Mouse (Mus musculus) intestine, embryonic 16.5 days (tissue): Measurements from ENCODE around the gene Plcl1. TPM values are rescaled to one million over a fixed set of nuclear protein-coding genes. Genes with fewer than 3 reads are reported as not detected.

Experiments used
- ATAC-seq: fragments of 200-750 bp; cut with Nextera tagmentation; 2 replicates; pipeline ENCODE4 v1.8.0; 2017; ENCODE audit warnings: moderate TSS enrichment, moderate library complexity
- H3K27ac ChIP-seq: fragments of 300-500 bp; sonication (generic); 2 replicates; pipeline ENCODE4 v1.5.1; 2014; ENCODE audit warnings: mild to moderate bottlenecking, low read length
- H3K27me3 ChIP-seq: fragments of 300-500 bp; sonication (generic); replicated peaks from 2 replicates; pipeline ENCODE4 v1.6.1; 2014; ENCODE audit warnings: low read length, control low read depth, mixed read lengths; ENCODE audit not compliant: control insufficient read depth, insufficient read depth
- H3K36me3 ChIP-seq: fragments of 300-500 bp; sonication (generic); 2 replicates; pipeline ENCODE4 v1.6.1; 2014; ENCODE audit warnings: low read length, control low read depth; ENCODE audit not compliant: control insufficient read depth, insufficient read depth
- H3K4me1 ChIP-seq: fragments of 300-500 bp; sonication (generic); 2 replicates; pipeline ENCODE4 v1.6.1; 2014; ENCODE audit warnings: low read length, control low read depth, mixed read lengths; ENCODE audit not compliant: control insufficient read depth, insufficient read depth
- H3K4me2 ChIP-seq: fragments of 300-500 bp; sonication (generic); 2 replicates; pipeline ENCODE4 v1.6.1; 2014; ENCODE audit warnings: low read depth, low read length, control low read depth
- H3K4me3 ChIP-seq: fragments of 300-500 bp; sonication (generic); 2 replicates; pipeline ENCODE4 v1.5.1; 2014; ENCODE audit warnings: mild to moderate bottlenecking, low read length
- H3K9ac ChIP-seq: fragments of 300-500 bp; sonication (generic); 2 replicates; pipeline ENCODE4 v1.6.1; 2014; ENCODE audit warnings: low read depth, low read length
- H3K9me3 ChIP-seq: fragments of 300-500 bp; sonication (generic); 2 replicates; pipeline ENCODE4 v1.6.1; 2016; ENCODE audit warnings: low read length, control low read depth; ENCODE audit not compliant: control insufficient read depth
- WGBS: fragments of 180-500 bp; shearing (Covaris S2); extraction: QIAGEN DNeasy Blood & Tissue Kit; methylation state at CpG from one replicate; pipeline ENCODE4 v1.1.7; 2014; 5-methylcytosine and 5-hydroxymethylcytosine counted together
- polyA plus RNA-seq: library from polyadenylated mRNA; unstranded; fragments of >200 nt; fragmentation: Nextera tagmentation; extraction: Ambion mirVana; gene quantifications from 2 replicates; pipeline ENCODE4 v1.2.1, GENCODE M21; 2015

The Plcl1 gene
- 1.5 TPM in 2 replicates for polyA plus RNA-seq

- 4% methylated on average over 44 of the region's 51 CpGs for WGBS
Observed at GRCm38 (mm10) chr1:55405272-55406022, at the start of gene Plcl1. TSS of gene Plcl1 (plus strand) at chr1:55405921.

DNA sequence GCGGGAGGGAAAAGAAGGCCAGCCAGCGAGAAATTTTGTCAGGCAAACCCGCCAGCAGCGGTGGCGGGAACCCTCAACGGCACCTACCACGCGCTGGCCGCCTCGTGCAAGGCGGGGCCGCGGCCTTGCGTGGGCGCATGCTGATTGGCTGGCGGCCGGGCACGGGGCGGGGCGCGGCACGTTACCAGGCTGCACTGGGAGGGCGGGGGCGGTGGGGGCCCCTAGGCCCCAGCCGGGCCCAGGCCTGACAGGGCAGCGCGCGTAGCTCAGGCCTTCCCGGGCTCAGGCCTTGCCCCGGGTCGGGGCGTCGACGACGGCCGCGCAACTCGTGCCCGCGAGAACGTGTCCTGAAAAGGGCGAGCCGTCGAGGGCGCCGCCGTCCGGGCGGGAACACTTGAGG is 43.1 kb upstream of the Plcl1 start:
- Histone ChIP-seq H3K27me3 (peaks cover 15% of the 10 kb centered on the region), H3K36me3 (no peaks in the 10 kb centered on the region), H3K9ac (no peak overlapping the region), H3K4me2 (peak overlapping the region; percentile 70), H3K9me3 (peaks cover 7% of the 10 kb centered on the region), H3K27ac (no peak overlapping the region), H3K4me1 (peaks cover 4% of the 10 kb centered on the region; the same call in 1 of the 2 replicates), H3K4me3 (peak overlapping the region; percentile 59)
- peak; percentile 46 for ATAC-seq
- 45% methylated on average over 48 of the region's 49 CpGs for WGBS

More at GRCm38 (mm10) chr1:55405272-55406022, at the start of gene Plcl1:
- peak; percentile 99 for ATAC-seq
- Histone ChIP-seq H3K9me3 (no peaks in the 10 kb centered on the region), H3K4me2 (peak within 1 kb of the TSS; percentile 87), H3K27me3 (peaks cover 7% of the 10 kb centered on the region; the same call in 1 of the 2 replicates), H3K36me3 (no peaks in the 10 kb centered on the region), H3K4me3 (peak within 1 kb of the TSS; percentile 67), H3K4me1 (peaks cover 14% of the 10 kb centered on the region), H3K9ac (peak within 1 kb of the TSS; percentile 72), H3K27ac (peak within 1 kb of the TSS; percentile 68)

- peak within 1 kb of the TSS; percentile 54 for H3K9ac ChIP-seq
- peaks cover 7% of the 10 kb centered on the region for H3K9me3 ChIP-seq
- peaks cover 4% of the 10 kb centered on the region; the same call in 1 of the 2 replicates for H3K4me1 ChIP-seq
- H3K27ac ChIP-seq: no peak within 1 kb of the TSS
- peak; percentile 93 for ATAC-seq
- WGBS: 13% methylated on average over 67 of the region's 68 CpGs
- H3K27me3 ChIP-seq: peaks cover 15% of the 10 kb centered on the region
- peak within 1 kb of the TSS; percentile 59 for H3K4me3 ChIP-seq
- peak within 1 kb of the TSS; percentile 70 for H3K4me2 ChIP-seq
- no peaks in the 10 kb centered on the region for H3K36me3 ChIP-seq
Observed at GRCm38 (mm10) chr1:55363044-55363565, 42.6 kb upstream of the Plcl1 start, which contains the start of gene Boll. TSS of gene Boll (minus strand) at chr1:55363469.

- Histone ChIP-seq H3K36me3 (no peaks in the 10 kb centered on the region), H3K9ac (peak overlapping the region; percentile 54)
- 2% methylated on average over 27 of the region's 27 CpGs for WGBS
Observed at GRCm38 (mm10) chr1:55363586-55363985, 42.1 kb upstream of the Plcl1 start.

GRCm38 (mm10) chr1:55372626-55373025 is 33.1 kb upstream of the Plcl1 start:
- H3K4me2 ChIP-seq: no peak overlapping the region
- no peak overlapping the region for H3K4me3 ChIP-seq
- 88% methylated on average over 3 of the region's 3 CpGs for WGBS
- H3K27ac ChIP-seq: no peak overlapping the region
- H3K9ac ChIP-seq: no peak overlapping the region
- H3K9me3 ChIP-seq: no peaks in the 10 kb centered on the region
- H3K36me3 ChIP-seq: no peaks in the 10 kb centered on the region
- no peaks in the 10 kb centered on the region for H3K27me3 ChIP-seq
- H3K4me1 ChIP-seq: no peaks in the 10 kb centered on the region
- no peak for ATAC-seq

More at GRCm38 (mm10) chr1:55363586-55363985, 42.1 kb upstream of the Plcl1 start:
- peak overlapping the region; percentile 70 for H3K4me2 ChIP-seq
- peaks cover 7% of the 10 kb centered on the region for H3K9me3 ChIP-seq
- H3K4me1 ChIP-seq: peaks cover 4% of the 10 kb centered on the region; the same call in 1 of the 2 replicates
- no peak overlapping the region for H3K27ac ChIP-seq
- H3K4me3 ChIP-seq: peak overlapping the region; percentile 59
- peaks cover 15% of the 10 kb centered on the region for H3K27me3 ChIP-seq
- ATAC-seq: peak; percentile 93

DNA sequence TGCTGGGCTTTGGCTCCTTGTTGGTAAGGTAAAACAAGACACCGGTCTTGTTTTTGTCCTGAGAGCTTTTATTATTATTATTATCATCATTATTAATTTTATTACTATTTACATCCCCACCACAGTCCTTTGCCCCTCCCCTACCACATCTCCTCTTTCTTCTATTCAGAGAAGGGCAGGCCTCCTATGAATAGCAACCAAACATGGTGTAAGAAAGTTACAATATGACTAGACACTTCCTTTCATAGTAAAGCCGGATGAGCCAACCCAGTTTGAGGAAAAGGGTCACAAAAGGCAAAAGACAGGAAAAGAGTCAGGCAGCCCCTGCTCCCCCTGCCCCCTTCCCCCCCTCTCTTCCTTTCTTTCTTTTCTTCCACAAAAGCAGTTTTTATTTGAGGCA is 25.2 kb upstream of the Plcl1 start:
- 66% methylated on average over 2 of the region's 2 CpGs for WGBS
- Histone ChIP-seq H3K4me3 (no peak overlapping the region), H3K36me3 (no peaks in the 10 kb centered on the region), H3K4me2 (no peak overlapping the region), H3K4me1 (no peaks in the 10 kb centered on the region), H3K27ac (no peak overlapping the region), H3K27me3 (no peaks in the 10 kb centered on the region), H3K9ac (no peak overlapping the region), H3K9me3 (no peaks in the 10 kb centered on the region)
- no peak for ATAC-seq

GRCm38 (mm10) chr1:55383114-55383773 is 22.5 kb upstream of the Plcl1 start:
- 16% methylated on average over 9 of the region's 9 CpGs for WGBS
- no peak overlapping the region; the same call in 1 of the 2 replicates for H3K9ac ChIP-seq
- H3K36me3 ChIP-seq: no peaks in the 10 kb centered on the region
- H3K9me3 ChIP-seq: no peaks in the 10 kb centered on the region
- H3K27me3 ChIP-seq: no peaks in the 10 kb centered on the region
- peak; percentile 71; the same call in 1 of the 2 replicates for ATAC-seq
- H3K4me3 ChIP-seq: no peak overlapping the region
- H3K27ac ChIP-seq: no peak overlapping the region
- H3K4me1 ChIP-seq: no peaks in the 10 kb centered on the region
- H3K4me2 ChIP-seq: no peak overlapping the region

DNA sequence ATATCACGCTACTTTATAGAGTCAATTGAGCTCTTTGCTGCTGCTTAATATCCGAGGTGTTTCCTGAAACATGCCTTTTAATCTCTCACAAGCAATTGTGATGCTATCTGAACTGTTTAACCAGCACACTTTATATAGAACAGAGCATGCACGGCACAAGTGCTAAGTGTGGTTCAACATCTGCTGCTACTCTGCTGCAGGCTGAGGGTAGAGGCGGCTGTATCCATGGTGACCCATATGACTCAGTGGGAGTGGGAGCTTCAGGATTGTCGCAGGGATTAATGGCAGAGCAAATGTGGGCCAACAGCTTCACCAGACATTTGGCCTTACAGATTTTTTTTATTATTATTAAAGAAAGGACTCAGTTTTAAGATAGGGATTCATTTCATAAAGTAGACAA is 5.8 kb upstream of the Plcl1 start:
- no peak for ATAC-seq
- H3K9ac ChIP-seq: no peak overlapping the region
- 43% methylated on average over 5 of the region's 5 CpGs for WGBS
- no peak overlapping the region for H3K4me2 ChIP-seq
- H3K4me3 ChIP-seq: no peak overlapping the region
- H3K4me1 ChIP-seq: peaks cover under 1% of the 10 kb centered on the region; the same call in 1 of the 2 replicates
- no peaks in the 10 kb centered on the region for H3K9me3 ChIP-seq
- no peak overlapping the region for H3K27ac ChIP-seq
- H3K27me3 ChIP-seq: no peaks in the 10 kb centered on the region; the same call in 1 of the 2 replicates
- H3K36me3 ChIP-seq: no peaks in the 10 kb centered on the region

- peaks cover 14% of the 10 kb centered on the region for H3K4me1 ChIP-seq
- H3K27me3 ChIP-seq: peaks cover 7% of the 10 kb centered on the region; the same call in 1 of the 2 replicates
- no peak overlapping the region for H3K9ac ChIP-seq
- no peak overlapping the region for H3K27ac ChIP-seq
- ATAC-seq: no peak
- no peak overlapping the region for H3K4me2 ChIP-seq
- no peaks in the 10 kb centered on the region for H3K9me3 ChIP-seq
- 4% methylated on average over 3 of the region's 3 CpGs for WGBS
- no peaks in the 10 kb centered on the region for H3K36me3 ChIP-seq
- no peak overlapping the region for H3K4me3 ChIP-seq
Observed at GRCm38 (mm10) chr1:55404439-55404838, 1.3 kb upstream of the Plcl1 start.
